Mouse (Mus musculus): ENCODE measurements around the gene Spg20.

DNA sequence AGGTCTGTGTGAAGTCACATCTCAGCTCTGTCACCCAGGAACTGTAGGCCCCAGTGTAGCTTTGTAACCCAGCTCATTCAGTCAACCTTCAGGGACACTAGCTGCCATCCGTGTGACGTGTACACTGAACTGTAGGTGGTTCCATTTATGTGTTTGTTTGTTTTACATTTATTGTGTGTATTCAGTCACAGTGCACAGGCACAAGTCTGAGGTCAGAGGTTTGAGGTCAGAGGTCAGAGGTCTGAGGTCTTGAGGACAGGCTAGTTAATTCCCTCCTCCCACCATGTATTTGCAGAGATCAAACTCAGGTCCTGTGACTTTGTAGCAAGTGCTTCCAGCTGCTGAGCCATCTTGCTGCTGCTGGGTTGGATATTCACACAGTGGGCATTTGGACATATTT lies 29.5 kb downstream of the Spg20 start:
- TF ChIP-seq CEBPB (IDR thresholded peaks at IDR 0.05; ENCODE audit: insufficient read depth, poor library complexity, severe bottlenecking): no peak
- no peak for TF ChIP-seq E2F4 (IDR thresholded peaks at IDR 0.05; ENCODE audit: insufficient read depth)
- no peak for TF ChIP-seq MAX (IDR thresholded peaks at IDR 0.05; ENCODE audit: low read depth)

Measured in myocyte (in vitro differentiated cells).